Comparison of ENCODE assay signal across 9 mouse cellular contexts in the genomic region with DNA sequence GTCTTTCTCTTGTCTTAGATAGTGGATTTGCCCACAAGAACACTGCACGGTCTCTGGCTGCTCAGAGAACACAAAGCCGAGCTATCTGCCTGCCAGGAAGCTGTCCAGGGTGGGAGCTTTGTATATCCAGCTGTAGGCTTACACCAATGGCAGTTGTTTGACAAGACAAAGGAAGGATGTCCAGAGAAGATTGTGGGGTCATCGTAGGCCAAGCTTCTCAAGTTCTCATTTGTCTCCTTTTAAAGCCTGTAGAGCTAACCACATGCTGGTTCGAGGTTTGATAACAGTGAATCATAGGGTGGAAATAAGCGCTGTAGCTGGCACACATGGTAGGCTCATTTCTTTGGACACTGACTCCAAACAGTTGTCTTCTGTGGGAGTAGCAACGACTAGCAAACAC. TPM values are rescaled to one million over a fixed set of nuclear protein-coding genes. Genes with fewer than 3 reads are reported as not detected.
DNase-seq lines count a peak whose midpoint lies in the region; ATAC-seq and TF ChIP-seq lines count a peak whose summit lies in the region.
"Had no signal": no experiment of that assay in that cellular context is flagged by ENCODE, and none has a peak within 500 bp of the region (broad histone marks: within the 10 kb centered on the region; RNA-seq: fewer than 3 reads in every experiment).

No protein-coding gene starts in this region.

- DNase-seq in hindbrain, embryonic 14.5 days (ENCODE audit: low spot score) = no peak
- DNase-seq in brain, embryonic 14.5 days (ENCODE audit: low read depth) = peak; percentile 25
- DNase-seq in liver = peak; percentile 37
- no peak for DNase-seq in forebrain, embryonic 10.5 days (ENCODE audit: extremely low spot score, low spot score)
- no peak for DNase-seq in testis, postnatal 14 days (ENCODE audit: low spot score)
- DNase-seq in forebrain, postnatal 0 days = no peak

- TF ChIP-seq CTCF in brain, embryonic 14.5 days (IDR thresholded peaks at IDR 0.05; ENCODE audit: borderline replicate concordance, extremely low read depth, insufficient read depth, insufficient read length) = no peak
- TF ChIP-seq CTCF in forebrain, postnatal 0 days (IDR thresholded peaks at IDR 0.05; ENCODE audit: low read depth) = no peak

- TF ChIP-seq POLR2A in brain, embryonic 14.5 days (IDR thresholded peaks at IDR 0.05; ENCODE audit: borderline replicate concordance, extremely low read depth, insufficient read depth, insufficient read length, poor library complexity, severe bottlenecking) = no peak

- 6% methylated on average over 6 of the region's 6 CpGs for WGBS in hindbrain, embryonic 14.5 days
- 7% methylated on average over 6 of the region's 6 CpGs for WGBS in hindbrain, embryonic 12.5 days
- 28% methylated on average over 6 of the region's 6 CpGs for WGBS in forebrain, embryonic 10.5 days
- 19% methylated on average over 6 of the region's 6 CpGs for WGBS in forebrain, postnatal 0 days

- no peak overlapping the region for H3K4me2 ChIP-seq in hindbrain, embryonic 14.5 days (replicated peaks)
- H3K4me2 ChIP-seq in hindbrain, embryonic 12.5 days (replicated peaks) = no peak overlapping the region
- H3K4me2 ChIP-seq in forebrain, postnatal 0 days (ENCODE audit: low read depth) = no peak overlapping the region

- H3K27me3 ChIP-seq in hindbrain, embryonic 14.5 days (ENCODE audit: control insufficient read depth, insufficient read depth, low read length) = no peaks in the 10 kb centered on the region
- no peaks in the 10 kb centered on the region for H3K27me3 ChIP-seq in hindbrain, embryonic 12.5 days
- no peaks in the 10 kb centered on the region for H3K27me3 ChIP-seq in forebrain, embryonic 10.5 days (ENCODE audit: poor library complexity, severe bottlenecking)
- no peaks in the 10 kb centered on the region for H3K27me3 ChIP-seq in forebrain, postnatal 0 days (ENCODE audit: insufficient read depth, low read length)

- H3K36me3 ChIP-seq in hindbrain, embryonic 14.5 days (replicated peaks; ENCODE audit: control insufficient read depth, insufficient read depth) = no peaks in the 10 kb centered on the region
- no peaks in the 10 kb centered on the region for H3K36me3 ChIP-seq in hindbrain, embryonic 12.5 days
- H3K36me3 ChIP-seq in forebrain, embryonic 10.5 days (replicated peaks) = no peaks in the 10 kb centered on the region
- H3K36me3 ChIP-seq in forebrain, postnatal 0 days (ENCODE audit: insufficient read depth) = no peaks in the 10 kb centered on the region
- H3K36me3 ChIP-seq: G1E had no signal

- H3K4me1 ChIP-seq in hindbrain, embryonic 14.5 days (replicated peaks; ENCODE audit: control insufficient read depth, insufficient read depth, low read length) = no peaks in the 10 kb centered on the region
- no peaks in the 10 kb centered on the region for H3K4me1 ChIP-seq in hindbrain, embryonic 12.5 days
- peaks cover 6% of the 10 kb centered on the region for H3K4me1 ChIP-seq in forebrain, embryonic 10.5 days
- H3K4me1 ChIP-seq in forebrain, postnatal 0 days (ENCODE audit: insufficient read depth) = no peaks in the 10 kb centered on the region

- H3K9me3 ChIP-seq in hindbrain, embryonic 14.5 days (ENCODE audit: control insufficient read depth, low read length) = no peaks in the 10 kb centered on the region
- no peaks in the 10 kb centered on the region for H3K9me3 ChIP-seq in hindbrain, embryonic 12.5 days (replicated peaks)
- no peaks in the 10 kb centered on the region for H3K9me3 ChIP-seq in forebrain, embryonic 10.5 days
- no peaks in the 10 kb centered on the region for H3K9me3 ChIP-seq in forebrain, postnatal 0 days (ENCODE audit: low read length)

- H3K9ac ChIP-seq in hindbrain, embryonic 14.5 days = no peak overlapping the region
- H3K9ac ChIP-seq in hindbrain, embryonic 12.5 days = no peak overlapping the region
- no peak overlapping the region for H3K9ac ChIP-seq in forebrain, postnatal 0 days

- ATAC-seq in hindbrain, embryonic 14.5 days (ENCODE audit: low FRiP score) = peak; percentile 34; the same call in 1 of the 2 replicates
- no peak for ATAC-seq in hindbrain, embryonic 12.5 days (ENCODE audit: low FRiP score)
- peak; percentile 94 for ATAC-seq in megakaryocyte progenitor cell, adult 5-6 weeks (replicated peaks; ENCODE audit: poor library complexity)
- ATAC-seq in forebrain, postnatal 0 days = no peak

- H3K27ac ChIP-seq in hindbrain, embryonic 14.5 days = no peak overlapping the region
- H3K27ac ChIP-seq in hindbrain, embryonic 12.5 days = no peak overlapping the region
- H3K27ac ChIP-seq in forebrain, embryonic 10.5 days = no peak overlapping the region
- no peak overlapping the region for H3K27ac ChIP-seq in forebrain, postnatal 0 days (ENCODE audit: low read depth, low read length)

- H3K4me3 ChIP-seq in hindbrain, embryonic 14.5 days (replicated peaks; ENCODE audit: low read length) = no peak overlapping the region
- H3K4me3 ChIP-seq in hindbrain, embryonic 12.5 days = no peak overlapping the region
- no peak overlapping the region for H3K4me3 ChIP-seq in forebrain, embryonic 10.5 days
- H3K4me3 ChIP-seq in forebrain, postnatal 0 days (ENCODE audit: low read depth, low read length) = no peak overlapping the region

RNA-seq across cellular contexts. Expression of gene Pde5a, which starts 24.5 kb away (rescaled TPM):
- polyA plus RNA-seq in hindbrain, embryonic 14.5 days (2014; fragmentation: Nextera tagmentation; extraction: Ambion mirVana) = 2.6 and 3.0 TPM in 2 replicates
- polyA plus RNA-seq in hindbrain, embryonic 12.5 days (2016; fragmentation: Nextera tagmentation; extraction: Ambion mirVana) = 3.7 and 4.2 TPM in 2 replicates
- polyA plus RNA-seq in brain, embryonic 14.5 days (2012; rRNA removed) = 5.0 and 6.2 TPM in 2 replicates
- total RNA-seq in megakaryocyte progenitor cell, adult 5-6 weeks (2015) = 1.1 TPM in 2 replicates
- 1.2 and 1.3 TPM in 2 replicates for total RNA-seq in megakaryocyte progenitor cell, adult 5-6 weeks (2017)
- polyA plus RNA-seq in forebrain, embryonic 10.5 days (2016; fragmentation: Nextera tagmentation; extraction: Ambion mirVana) = 3.0 and 3.7 TPM in 2 replicates
- 8.7 and 12.5 TPM in 2 replicates for total RNA-seq in forebrain, postnatal 0 days (2014; rRNA removed)
- polyA plus RNA-seq in forebrain, postnatal 0 days (2015; fragmentation: Nextera tagmentation; extraction: Ambion mirVana) = 0.92 and 1.4 TPM in 2 replicates
- polyA plus RNA-seq: G1E had no signal

Comparison
In these comparisons a context has a peak if more than half of its experiments do, and no peak if none do; other contexts are left out.
1. ATAC-seq: peak in hindbrain, embryonic 14.5 days (single experiment) and megakaryocyte progenitor cell, adult 5-6 weeks (single experiment); none in hindbrain, embryonic 12.5 days (single experiment) and forebrain, postnatal 0 days (single experiment).
2. DNase-seq: peak in brain, embryonic 14.5 days (single experiment) and liver (single experiment); none in hindbrain, embryonic 14.5 days (single experiment), forebrain, embryonic 10.5 days (single experiment), testis, postnatal 14 days (single experiment) and forebrain, postnatal 0 days (single experiment).